Mouse (Mus musculus): Measurements from ENCODE around the gene Sptbn1.

Gene Sptbn1

GRCm38 (mm10) chr11:30171586-30172178, 96.3 kb downstream of the Sptbn1 start:
- DNase-seq (ENCODE audit: low spot score in 2 of 2) = no peak

GRCm38 (mm10) chr11:30171184-30171583, 96.8 kb downstream of the Sptbn1 start:
- no peak for DNase-seq (ENCODE audit: low spot score in 2 of 2)

- no peak for DNase-seq (ENCODE audit: low spot score in 2 of 2)
These were observed 101.4 kb downstream of the Sptbn1 start for GRCm38 (mm10) chr11:30166551-30166922.

- no peak for DNase-seq (ENCODE audit: low spot score in 2 of 2)
These were observed 102.0 kb downstream of the Sptbn1 start for GRCm38 (mm10) chr11:30165861-30166550.

GRCm38 (mm10) chr11:30164515-30165214, 103.3 kb downstream of the Sptbn1 start:
- DNase-seq (ENCODE audit: low spot score in 2 of 2) = no peak

- DNase-seq (ENCODE audit: low spot score in 2 of 2) = no peak
These were observed 104.1 kb downstream of the Sptbn1 start for GRCm38 (mm10) chr11:30163870-30164269.

- DNase-seq (ENCODE audit: low spot score in 2 of 2) = no peak
These were observed 104.9 kb downstream of the Sptbn1 start for GRCm38 (mm10) chr11:30163081-30163480.

- no peak for DNase-seq (ENCODE audit: low spot score in 2 of 2)
These were observed 106.2 kb downstream of the Sptbn1 start for GRCm38 (mm10) chr11:30161744-30162143.

- DNase-seq (ENCODE audit: low spot score in 2 of 2) = peak in 1 of 2 experiments; percentile 61
These were observed 106.8 kb downstream of the Sptbn1 start for GRCm38 (mm10) chr11:30161173-30161650.

GRCm38 (mm10) chr11:30160625-30161172, 107.3 kb downstream of the Sptbn1 start:
- no peak for DNase-seq (ENCODE audit: low spot score in 2 of 2)

GRCm38 (mm10) chr11:30159545-30160255, 108.3 kb downstream of the Sptbn1 start:
- DNase-seq (ENCODE audit: low spot score in 2 of 2) = no peak

GRCm38 (mm10) chr11:30158028-30158700, 109.8 kb downstream of the Sptbn1 start:
- no peak for DNase-seq (ENCODE audit: low spot score in 2 of 2)

GRCm38 (mm10) chr11:30155887-30156286, 112.1 kb downstream of the Sptbn1 start:
- DNase-seq (ENCODE audit: low spot score in 2 of 2) = no peak

- no peak for DNase-seq (ENCODE audit: low spot score in 2 of 2)
These were observed 113.0 kb downstream of the Sptbn1 start for GRCm38 (mm10) chr11:30154980-30155379.

- no peak for DNase-seq (ENCODE audit: low spot score in 2 of 2)
These were observed 119.1 kb downstream of the Sptbn1 start for GRCm38 (mm10) chr11:30148888-30149287.

GRCm38 (mm10) chr11:30148378-30148777, 119.6 kb downstream of the Sptbn1 start:
- DNase-seq (ENCODE audit: low spot score in 2 of 2) = no peak

GRCm38 (mm10) chr11:30147882-30148281, 120.1 kb downstream of the Sptbn1 start:
- DNase-seq (ENCODE audit: low spot score in 2 of 2) = no peak

GRCm38 (mm10) chr11:30143090-30143489, 124.9 kb downstream of the Sptbn1 start:
- DNase-seq (ENCODE audit: low spot score in 2 of 2) = no peak

GRCm38 (mm10) chr11:30139165-30139826, 128.7 kb downstream of the Sptbn1 start:
- DNase-seq (ENCODE audit: low spot score in 2 of 2) = no peak

- no peak for DNase-seq (ENCODE audit: low spot score in 2 of 2)
These were observed 130.9 kb downstream of the Sptbn1 start for GRCm38 (mm10) chr11:30137081-30137480.

- DNase-seq (ENCODE audit: low spot score in 2 of 2) = no peak
These were observed 133.9 kb downstream of the Sptbn1 start for GRCm38 (mm10) chr11:30134058-30134457.

Data from cerebellum, postnatal 4 days (tissue).